Mouse (Mus musculus): ENCODE results near the gene Pls1. TPM values are rescaled to one million over a fixed set of nuclear protein-coding genes. Genes with fewer than 3 reads are reported as not detected.

The Pls1 gene
- polyA plus RNA-seq (2014; fragmentation: Nextera tagmentation; extraction: Ambion mirVana): 4.4 and 7.5 TPM in 2 replicates

- H3K9ac ChIP-seq (ENCODE audit: low read length): peak within 1 kb of the TSS; percentile 69
- WGBS: under 1% methylated on average over 46 of the region's 46 CpGs
- H3K4me1 ChIP-seq (ENCODE audit: control insufficient read depth, insufficient read depth, low read length): peaks cover 3% of the 10 kb centered on the region; the same call in 1 of the 2 replicates
- H3K4me3 ChIP-seq (ENCODE audit: low read depth, low read length): peak within 1 kb of the TSS; percentile 59
- H3K36me3 ChIP-seq (ENCODE audit: control insufficient read depth, insufficient read depth, low read length): no peaks in the 10 kb centered on the region
- peak; percentile 99 for DNase-seq (ENCODE audit: low spot score, missing footprints)
- peak; percentile 94 for ATAC-seq (ENCODE audit: low FRiP score)
- H3K27ac ChIP-seq (ENCODE audit: low read depth, low read length): no peak within 1 kb of the TSS
- no peaks in the 10 kb centered on the region for H3K9me3 ChIP-seq (ENCODE audit: control insufficient read depth, low read length)
- peak within 1 kb of the TSS; percentile 92 for H3K4me2 ChIP-seq
- peaks cover 14% of the 10 kb centered on the region for H3K27me3 ChIP-seq (ENCODE audit: control insufficient read depth, insufficient read depth, low read length)
These were observed at the start of gene Pls1 for GRCm38 (mm10) chr9:95844825-95845460. Gene Pls1 (minus strand): TSS chr9:95845311.

GRCm38 (mm10) chr9:95882751-95883150 is 37.6 kb upstream of the Pls1 start:
- ATAC-seq (ENCODE audit: low FRiP score) (no peak), DNase-seq (ENCODE audit: low spot score, missing footprints) (no peak)
- Histone ChIP-seq H3K36me3 (ENCODE audit: control insufficient read depth, insufficient read depth, low read length) (peaks cover 5% of the 10 kb centered on the region; the same call in 1 of the 2 replicates), H3K4me3 (ENCODE audit: low read depth, low read length) (no peak overlapping the region), H3K9me3 (ENCODE audit: control insufficient read depth, low read length) (no peaks in the 10 kb centered on the region), H3K27ac (ENCODE audit: low read depth, low read length) (no peak overlapping the region), H3K27me3 (ENCODE audit: control insufficient read depth, insufficient read depth, low read length) (no peaks in the 10 kb centered on the region), H3K4me2 (no peak overlapping the region), H3K9ac (ENCODE audit: low read length) (no peak overlapping the region), H3K4me1 (ENCODE audit: control insufficient read depth, insufficient read depth, low read length) (no peaks in the 10 kb centered on the region)
- WGBS: 96% methylated on average over 2 of the region's 2 CpGs

- Histone ChIP-seq H3K36me3 (ENCODE audit: control insufficient read depth, insufficient read depth, low read length) (peaks cover 2% of the 10 kb centered on the region; the same call in 1 of the 2 replicates), H3K4me2 (no peak overlapping the region), H3K9me3 (ENCODE audit: control insufficient read depth, low read length) (no peaks in the 10 kb centered on the region), H3K9ac (ENCODE audit: low read length) (no peak overlapping the region), H3K27me3 (ENCODE audit: control insufficient read depth, insufficient read depth, low read length) (no peaks in the 10 kb centered on the region), H3K4me1 (ENCODE audit: control insufficient read depth, insufficient read depth, low read length) (no peaks in the 10 kb centered on the region), H3K4me3 (ENCODE audit: low read depth, low read length) (no peak overlapping the region), H3K27ac (ENCODE audit: low read depth, low read length) (no peak overlapping the region)
- DNase-seq (ENCODE audit: low spot score, missing footprints) (no peak), ATAC-seq (ENCODE audit: low FRiP score) (no peak)
- 91% methylated on average over 5 of the region's 5 CpGs for WGBS
These were observed 33.1 kb upstream of the Pls1 start for GRCm38 (mm10) chr9:95878246-95878645.

- peak overlapping the region; percentile 36; the same call in 1 of the 2 replicates for H3K27ac ChIP-seq (ENCODE audit: low read depth, low read length)
- no peaks in the 10 kb centered on the region for H3K9me3 ChIP-seq (ENCODE audit: control insufficient read depth, low read length)
- H3K36me3 ChIP-seq (ENCODE audit: control insufficient read depth, insufficient read depth, low read length): 0 out of 2 replicates have a peak, but pooled peaks cover 2% of the 10 kb centered on the region
- no peaks in the 10 kb centered on the region for H3K27me3 ChIP-seq (ENCODE audit: control insufficient read depth, insufficient read depth, low read length)
- under 1% methylated on average over 31 of the region's 31 CpGs for WGBS
- DNase-seq (ENCODE audit: low spot score, missing footprints): peak; percentile 94
- H3K4me2 ChIP-seq: peak overlapping the region; percentile 91
- ATAC-seq (ENCODE audit: low FRiP score): peak; percentile 55; the same call in 1 of the 2 replicates
- H3K9ac ChIP-seq (ENCODE audit: low read length): peak overlapping the region; percentile 76
- H3K4me1 ChIP-seq (ENCODE audit: control insufficient read depth, insufficient read depth, low read length): no peaks in the 10 kb centered on the region
- peak overlapping the region; percentile 89 for H3K4me3 ChIP-seq (ENCODE audit: low read depth, low read length)
These were observed 13.0 kb upstream of the Pls1 start for GRCm38 (mm10) chr9:95858027-95858570.

GRCm38 (mm10) chr9:95857414-95858026 is 12.4 kb upstream of the Pls1 start, which contains the start of gene Atr:
Gene Atr (plus strand): TSS chr9:95857597.
- Histone ChIP-seq H3K4me3 (ENCODE audit: low read depth, low read length) (peak within 1 kb of the TSS; percentile 89), H3K9ac (ENCODE audit: low read length) (peak within 1 kb of the TSS; percentile 76)

GRCm38 (mm10) chr9:95856004-95856403 is 10.9 kb upstream of the Pls1 start:
- H3K4me2 ChIP-seq: no peak overlapping the region
- H3K27ac ChIP-seq (ENCODE audit: low read depth, low read length): no peak overlapping the region
- H3K4me3 ChIP-seq (ENCODE audit: low read depth, low read length): no peak overlapping the region
- DNase-seq (ENCODE audit: low spot score, missing footprints): peak; percentile 0
- 88% methylated on average over 4 of the region's 4 CpGs for WGBS
- no peaks in the 10 kb centered on the region for H3K4me1 ChIP-seq (ENCODE audit: control insufficient read depth, insufficient read depth, low read length)
- no peaks in the 10 kb centered on the region for H3K27me3 ChIP-seq (ENCODE audit: control insufficient read depth, insufficient read depth, low read length)
- no peaks in the 10 kb centered on the region for H3K9me3 ChIP-seq (ENCODE audit: control insufficient read depth, low read length)
- no peaks in the 10 kb centered on the region for H3K36me3 ChIP-seq (ENCODE audit: control insufficient read depth, insufficient read depth, low read length)
- no peak for ATAC-seq (ENCODE audit: low FRiP score)
- no peak overlapping the region for H3K9ac ChIP-seq (ENCODE audit: low read length)

More at GRCm38 (mm10) chr9:95857414-95858026, 12.4 kb upstream of the Pls1 start, which contains the start of gene Atr:
- H3K27me3 ChIP-seq (ENCODE audit: control insufficient read depth, insufficient read depth, low read length): no peaks in the 10 kb centered on the region
- WGBS: under 1% methylated on average over 54 of the region's 69 CpGs
- H3K4me2 ChIP-seq: peak within 1 kb of the TSS; percentile 91
- H3K4me1 ChIP-seq (ENCODE audit: control insufficient read depth, insufficient read depth, low read length): no peaks in the 10 kb centered on the region
- peak within 1 kb of the TSS; percentile 36; the same call in 1 of the 2 replicates for H3K27ac ChIP-seq (ENCODE audit: low read depth, low read length)
- peak; percentile 90 for ATAC-seq (ENCODE audit: low FRiP score)
- no peaks in the 10 kb centered on the region for H3K9me3 ChIP-seq (ENCODE audit: control insufficient read depth, low read length)
- H3K36me3 ChIP-seq (ENCODE audit: control insufficient read depth, insufficient read depth, low read length): no peaks in the 10 kb centered on the region
- DNase-seq (ENCODE audit: low spot score, missing footprints): peak; percentile 100

GRCm38 (mm10) chr9:95854891-95855290 is 9.8 kb upstream of the Pls1 start:
- WGBS: 82% methylated on average over 2 of the region's 2 CpGs
- Histone ChIP-seq H3K4me2 (no peak overlapping the region), H3K9ac (ENCODE audit: low read length) (no peak overlapping the region), H3K4me3 (ENCODE audit: low read depth, low read length) (no peak overlapping the region), H3K36me3 (ENCODE audit: control insufficient read depth, insufficient read depth, low read length) (no peaks in the 10 kb centered on the region), H3K27ac (ENCODE audit: low read depth, low read length) (no peak overlapping the region), H3K4me1 (ENCODE audit: control insufficient read depth, insufficient read depth, low read length) (no peaks in the 10 kb centered on the region), H3K9me3 (ENCODE audit: control insufficient read depth, low read length) (no peaks in the 10 kb centered on the region), H3K27me3 (ENCODE audit: control insufficient read depth, insufficient read depth, low read length) (no peaks in the 10 kb centered on the region)
- peak; percentile 60 for DNase-seq (ENCODE audit: low spot score, missing footprints)
- ATAC-seq (ENCODE audit: low FRiP score): no peak

- WGBS: 30% methylated on average over 4 of the region's 4 CpGs
These were observed 7.8 kb upstream of the Pls1 start for GRCm38 (mm10) chr9:95852896-95853295.

GRCm38 (mm10) chr9:95851671-95852070 is 6.6 kb upstream of the Pls1 start:
- 83% methylated on average over 11 of the region's 11 CpGs for WGBS
- ATAC-seq (ENCODE audit: low FRiP score) (no peak), DNase-seq (ENCODE audit: low spot score, missing footprints) (peak; percentile 23)
- H3K27me3 ChIP-seq (ENCODE audit: control insufficient read depth, insufficient read depth, low read length): no peaks in the 10 kb centered on the region
- no peak overlapping the region for H3K27ac ChIP-seq (ENCODE audit: low read depth, low read length)
- no peaks in the 10 kb centered on the region for H3K4me1 ChIP-seq (ENCODE audit: control insufficient read depth, insufficient read depth, low read length)
- no peak overlapping the region for H3K4me2 ChIP-seq
- H3K4me3 ChIP-seq (ENCODE audit: low read depth, low read length): no peak overlapping the region
- no peaks in the 10 kb centered on the region for H3K36me3 ChIP-seq (ENCODE audit: control insufficient read depth, insufficient read depth, low read length)
- no peaks in the 10 kb centered on the region for H3K9me3 ChIP-seq (ENCODE audit: control insufficient read depth, low read length)
- no peak overlapping the region for H3K9ac ChIP-seq (ENCODE audit: low read length)

More at GRCm38 (mm10) chr9:95852896-95853295, 7.8 kb upstream of the Pls1 start:
- ATAC-seq (ENCODE audit: low FRiP score): no peak
- no peaks in the 10 kb centered on the region for H3K27me3 ChIP-seq (ENCODE audit: control insufficient read depth, insufficient read depth, low read length)
- no peaks in the 10 kb centered on the region for H3K4me1 ChIP-seq (ENCODE audit: control insufficient read depth, insufficient read depth, low read length)
- peak; percentile 99 for DNase-seq (ENCODE audit: low spot score, missing footprints)
- H3K9ac ChIP-seq (ENCODE audit: low read length): no peak overlapping the region
- H3K9me3 ChIP-seq (ENCODE audit: control insufficient read depth, low read length): no peaks in the 10 kb centered on the region
- no peaks in the 10 kb centered on the region for H3K36me3 ChIP-seq (ENCODE audit: control insufficient read depth, insufficient read depth, low read length)
- no peak overlapping the region for H3K27ac ChIP-seq (ENCODE audit: low read depth, low read length)
- H3K4me2 ChIP-seq: no peak overlapping the region
- no peak overlapping the region for H3K4me3 ChIP-seq (ENCODE audit: low read depth, low read length)

All from midbrain, embryonic 11.5 days (tissue).